Mouse (Mus musculus): Measurements from ENCODE around the gene Nmur1. TPM values are rescaled to one million over a fixed set of nuclear protein-coding genes. Genes with fewer than 3 reads are reported as not detected.
A peak's percentile ranks its signal among the peaks of the same experiment; 100 is the strongest.

The Nmur1 gene
- total and polyA plus RNA-seq, 3 experiments: not detected

DNA sequence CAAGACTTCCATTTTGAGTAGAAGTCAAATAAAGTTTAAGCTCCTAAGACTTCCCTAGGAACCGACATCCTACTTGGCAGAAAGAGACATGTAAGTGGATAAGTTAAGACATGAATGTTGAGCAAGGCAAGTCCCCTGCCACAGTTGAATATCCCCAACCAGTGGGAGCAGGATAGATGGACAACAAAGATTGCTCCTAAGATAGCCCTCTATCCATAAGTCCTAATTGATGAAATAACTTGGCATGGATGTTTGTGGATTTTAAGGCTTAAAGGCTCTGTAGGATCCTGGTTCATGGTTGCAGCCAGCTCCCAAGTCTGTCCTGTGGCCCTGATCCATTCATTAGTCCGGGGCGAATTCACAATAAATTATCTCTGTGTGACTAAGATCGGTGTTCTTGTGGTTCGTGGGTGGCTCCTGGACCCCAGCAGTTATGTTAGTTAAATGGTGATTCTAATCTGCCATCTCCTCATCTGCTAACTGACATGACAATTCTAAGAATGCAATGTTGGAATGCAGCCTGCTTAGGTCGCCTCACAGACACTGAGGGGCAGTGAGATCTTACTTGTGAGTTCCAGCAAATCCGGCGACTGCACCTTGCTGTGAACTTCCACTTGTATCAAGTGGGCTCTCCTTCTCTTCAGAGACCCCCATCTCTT, 25.8 kb downstream of the Nmur1 start:
- peak; percentile 52 for DNase-seq (ENCODE audit: low read depth, low spot score)
- peaks cover 27 to 33% of the 10 kb centered on the region in 2 experiments for H3K4me1 ChIP-seq (ENCODE audit: control insufficient read depth in 1 of 2, insufficient read depth in 2 of 2, low read length in 2 of 2)
- TF ChIP-seq MYB (IDR thresholded peaks at IDR 0.05; ENCODE audit: low read depth, low read length) (peak; percentile 49; the same call in 1 of the 2 replicates), TCF12 (IDR thresholded peaks at IDR 0.05; ENCODE audit: low read depth, low read length) (peak; percentile 40; the same call in 1 of the 2 replicates), ZC3H11A (IDR thresholded peaks at IDR 0.05; ENCODE audit: low read depth, low read length) (no peak), ETS1 (IDR thresholded peaks at IDR 0.05; ENCODE audit: low read depth, low read length) (0 out of 2 replicates have a peak, but pooled peaks have one; percentile 54), EP300 (IDR thresholded peaks at IDR 0.05; ENCODE audit: low read depth in 1 of 2, low read length in 2 of 2) (peak; percentile 29 to 74; a peak in 3 of 4 replicates), MAZ (IDR thresholded peaks at IDR 0.05; ENCODE audit: low read depth, low read length) (no peak), SIN3A (IDR thresholded peaks at IDR 0.05; ENCODE audit: low read length) (0 out of 2 replicates have a peak, but pooled peaks have one; percentile 3), CHD1 (IDR thresholded peaks at IDR 0.05; ENCODE audit: low read depth, low read length) (no peak), MAFK (IDR thresholded peaks at IDR 0.05; ENCODE audit: borderline replicate concordance, low read depth, low read length) (no peak), GATA1 (IDR thresholded peaks at IDR 0.05; ENCODE audit: low read depth, low read length) (peak; percentile 34; the same call in 1 of the 2 replicates)
- no peaks in the 10 kb centered on the region for H3K9me3 ChIP-seq (replicated peaks; ENCODE audit: insufficient read depth, low read length)
- H3K4me3 ChIP-seq (ENCODE audit: control insufficient read depth in 1 of 2, insufficient read depth in 1 of 2, low read depth in 2 of 2, low read length in 2 of 2): peak overlapping the region in 1 of 2 experiments; percentile 16; a peak in 1 of 4 replicates
- H3K36me3 ChIP-seq (ENCODE audit: control insufficient read depth in 1 of 2, insufficient read depth in 2 of 2, low read length in 2 of 2): peaks cover 0 to 32% of the 10 kb centered on the region in 2 experiments; a peak in 2 of 4 replicates
- H3K79me2 ChIP-seq (ENCODE audit: control insufficient read depth, insufficient read depth, low read length, poor library complexity): no peaks in the 10 kb centered on the region
- H3K9ac ChIP-seq (ENCODE audit: control insufficient read depth, low read depth, low read length, poor library complexity, severe bottlenecking): peak overlapping the region; percentile 46
- H3K27me3 ChIP-seq (ENCODE audit: control insufficient read depth in 1 of 2, insufficient read depth in 2 of 2, low read length in 2 of 2): no peaks in the 10 kb centered on the region
- H3K27ac ChIP-seq (ENCODE audit: control insufficient read depth, low read depth, low read length): peak overlapping the region; percentile 87

DNA sequence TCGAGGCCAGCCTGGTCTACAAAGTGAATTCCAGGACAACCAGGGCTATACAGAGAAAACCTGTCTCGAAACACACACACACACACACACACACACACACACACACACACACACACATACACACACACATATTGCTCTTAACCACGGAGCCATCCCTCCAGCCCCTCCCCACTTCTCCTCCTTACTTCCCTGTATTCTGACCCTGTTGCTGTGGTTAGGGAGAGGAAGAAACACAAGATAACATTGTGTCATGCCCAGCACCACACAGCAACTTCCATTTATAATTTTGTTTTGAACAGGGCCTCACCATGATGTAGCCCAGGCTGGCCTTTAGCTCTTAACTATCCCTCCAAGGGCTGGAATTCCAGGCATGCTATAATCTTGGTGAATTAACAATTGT, 26.7 kb downstream of the Nmur1 start:
- peak; percentile 63 for TF ChIP-seq GATA1 (IDR thresholded peaks at IDR 0.05; ENCODE audit: low read depth, low read length)
- TF ChIP-seq MAZ (IDR thresholded peaks at IDR 0.05; ENCODE audit: low read depth, low read length): peak; percentile 46; the same call in 1 of the 2 replicates
- no peak for TF ChIP-seq POLR2A (IDR thresholded peaks at IDR 0.05; ENCODE audit: control insufficient read depth in 1 of 2, insufficient read depth in 1 of 2, low read depth in 1 of 2, low read length in 2 of 2, poor library complexity in 1 of 2)
- peak in 1 of 2 experiments; percentile 67; a peak in 3 of 4 replicates for TF ChIP-seq EP300 (IDR thresholded peaks at IDR 0.05; ENCODE audit: low read depth in 1 of 2, low read length in 2 of 2)
- TF ChIP-seq BHLHE40 (IDR thresholded peaks at IDR 0.05; ENCODE audit: borderline replicate concordance, low read depth, low read length): no peak
- TF ChIP-seq ETS1 (IDR thresholded peaks at IDR 0.05; ENCODE audit: low read depth, low read length): peak; percentile 61; the same call in 1 of the 2 replicates
- TF ChIP-seq SIN3A (IDR thresholded peaks at IDR 0.05; ENCODE audit: low read length): no peak
- TF ChIP-seq MYC (IDR thresholded peaks at IDR 0.05; ENCODE audit: low read depth, low read length): no peak
- no peak for TF ChIP-seq ZMIZ1 (IDR thresholded peaks at IDR 0.05; ENCODE audit: low read depth, low read length)
- TF ChIP-seq CTCF (IDR thresholded peaks at IDR 0.05 in 2 of 3, conservative IDR thresholded peaks at IDR 0.05 in 1 of 3; ENCODE audit: control insufficient read depth in 1 of 3, insufficient read depth in 1 of 3, low read depth in 2 of 3, low read length in 3 of 3, poor library complexity in 1 of 3, severe bottlenecking in 1 of 3): no peak
- 0 out of 2 replicates have a peak, but pooled peaks have one; percentile 26 for TF ChIP-seq TCF12 (IDR thresholded peaks at IDR 0.05; ENCODE audit: low read depth, low read length)
- TF ChIP-seq RCOR1 (IDR thresholded peaks at IDR 0.05; ENCODE audit: low read depth, low read length): no peak
- TF ChIP-seq SMC3 (IDR thresholded peaks at IDR 0.05; ENCODE audit: low read depth, low read length): no peak
- TF ChIP-seq HCFC1 (IDR thresholded peaks at IDR 0.05; ENCODE audit: low read depth, low read length): no peak
- Histone ChIP-seq H3K27me3 (ENCODE audit: control insufficient read depth in 1 of 2, insufficient read depth in 2 of 2, low read length in 2 of 2) (no peaks in the 10 kb centered on the region), H3K79me2 (ENCODE audit: control insufficient read depth, insufficient read depth, low read length, poor library complexity) (no peaks in the 10 kb centered on the region), H3K9me3 (replicated peaks; ENCODE audit: insufficient read depth, low read length) (no peaks in the 10 kb centered on the region), H3K9ac (ENCODE audit: control insufficient read depth, low read depth, low read length, poor library complexity, severe bottlenecking) (no peak overlapping the region; the same call in 1 of the 2 replicates), H3K36me3 (ENCODE audit: control insufficient read depth in 1 of 2, insufficient read depth in 2 of 2, low read length in 2 of 2) (peaks cover 0 to 32% of the 10 kb centered on the region in 2 experiments; a peak in 2 of 4 replicates), H3K27ac (ENCODE audit: control insufficient read depth, low read depth, low read length) (peak overlapping the region; percentile 89), H3K4me3 (ENCODE audit: control insufficient read depth in 1 of 2, insufficient read depth in 1 of 2, low read depth in 2 of 2, low read length in 2 of 2) (no peak overlapping the region), H3K4me1 (ENCODE audit: control insufficient read depth in 1 of 2, insufficient read depth in 2 of 2, low read length in 2 of 2) (peaks cover 27 to 33% of the 10 kb centered on the region in 2 experiments)
- DNase-seq (ENCODE audit: low read depth, low spot score): peak; percentile 84
